Mouse (Mus musculus): ENCODE results near the gene Rreb1. TPM values are rescaled to one million over a fixed set of nuclear protein-coding genes. Genes with fewer than 3 reads are reported as not detected.
A peak's percentile ranks its signal among the peaks of the same experiment; 100 is the strongest.

Gene Rreb1
- polyA plus RNA-seq, 1 experiment from 2014 or later, result 14.3 TPM

GRCm38 (mm10) chr13:37878918-37879331 lies 100.7 kb downstream of the Rreb1 start:
- Histone ChIP-seq H3K4me1 (peaks cover 81% of the 10 kb centered on the region), H3K36me3 (no peaks in the 10 kb centered on the region), H3K9me3 (no peaks in the 10 kb centered on the region), H3K27ac (peak overlapping the region; percentile 82), H3K4me3 (peak overlapping the region; percentile 16; the same call in 1 of the 2 replicates), H3K27me3 (ENCODE audit: insufficient read depth, poor library complexity, severe bottlenecking) (no peaks in the 10 kb centered on the region)
- 12% methylated on average over 2 of the region's 2 CpGs for WGBS
- DNase-seq (ENCODE audit: low spot score), result peak; percentile 92

- no peaks in the 10 kb centered on the region for H3K9me3 ChIP-seq
- peak overlapping the region; percentile 80 for H3K27ac ChIP-seq
Observed at GRCm38 (mm10) chr13:37879556-37879955, 101.4 kb downstream of the Rreb1 start.

GRCm38 (mm10) chr13:37880035-37880434 lies 101.8 kb downstream of the Rreb1 start:
- H3K4me3 ChIP-seq, result no peak overlapping the region
- no peaks in the 10 kb centered on the region for H3K27me3 ChIP-seq (ENCODE audit: insufficient read depth, poor library complexity, severe bottlenecking)
- H3K27ac ChIP-seq, result peak overlapping the region; percentile 80
- H3K36me3 ChIP-seq, result no peaks in the 10 kb centered on the region
- H3K4me1 ChIP-seq, result peaks cover 84% of the 10 kb centered on the region
- WGBS, result 49% methylated on average over 1 of the region's 1 CpGs
- no peaks in the 10 kb centered on the region for H3K9me3 ChIP-seq
- no peak for DNase-seq (ENCODE audit: low spot score)

More at GRCm38 (mm10) chr13:37879556-37879955, 101.4 kb downstream of the Rreb1 start:
- WGBS, result 44% methylated on average over 5 of the region's 5 CpGs
- Histone ChIP-seq H3K27me3 (ENCODE audit: insufficient read depth, poor library complexity, severe bottlenecking) (no peaks in the 10 kb centered on the region), H3K4me3 (peak overlapping the region; percentile 16; the same call in 1 of the 2 replicates), H3K36me3 (no peaks in the 10 kb centered on the region), H3K4me1 (peaks cover 87% of the 10 kb centered on the region)
- no peak for DNase-seq (ENCODE audit: low spot score)

- DNase-seq (ENCODE audit: low spot score), result no peak
- Histone ChIP-seq H3K27me3 (ENCODE audit: insufficient read depth, poor library complexity, severe bottlenecking) (no peaks in the 10 kb centered on the region), H3K36me3 (no peaks in the 10 kb centered on the region), H3K27ac (peak overlapping the region; percentile 80), H3K4me3 (no peak overlapping the region), H3K4me1 (peaks cover 87% of the 10 kb centered on the region), H3K9me3 (no peaks in the 10 kb centered on the region)
- WGBS, result 35% methylated on average over 9 of the region's 9 CpGs
Observed at GRCm38 (mm10) chr13:37880581-37881130, 102.5 kb downstream of the Rreb1 start.

- no peaks in the 10 kb centered on the region for H3K9me3 ChIP-seq
- peak overlapping the region; percentile 72; the same call in 1 of the 2 replicates for H3K27ac ChIP-seq
- H3K36me3 ChIP-seq, result no peaks in the 10 kb centered on the region
- H3K4me3 ChIP-seq, result no peak overlapping the region
- H3K4me1 ChIP-seq, result peaks cover 81% of the 10 kb centered on the region
- no peaks in the 10 kb centered on the region for H3K27me3 ChIP-seq (ENCODE audit: insufficient read depth, poor library complexity, severe bottlenecking)
- no peak for DNase-seq (ENCODE audit: low spot score)
- 81% methylated on average over 8 of the region's 8 CpGs for WGBS
Observed at GRCm38 (mm10) chr13:37882521-37882920, 104.3 kb downstream of the Rreb1 start.

- WGBS, result 82% methylated on average over 5 of the region's 5 CpGs
- DNase-seq (ENCODE audit: low spot score), result no peak
Observed at GRCm38 (mm10) chr13:37883008-37883407, 104.8 kb downstream of the Rreb1 start.

GRCm38 (mm10) chr13:37885392-37885791 lies 107.2 kb downstream of the Rreb1 start:
- Histone ChIP-seq H3K27ac (peak overlapping the region; percentile 38), H3K9me3 (no peaks in the 10 kb centered on the region), H3K27me3 (ENCODE audit: insufficient read depth, poor library complexity, severe bottlenecking) (no peaks in the 10 kb centered on the region), H3K4me1 (peaks cover 65% of the 10 kb centered on the region), H3K4me3 (no peak overlapping the region), H3K36me3 (peaks cover 18% of the 10 kb centered on the region)
- WGBS, result 81% methylated on average over 2 of the region's 2 CpGs
- no peak for DNase-seq (ENCODE audit: low spot score)

More at GRCm38 (mm10) chr13:37883008-37883407, 104.8 kb downstream of the Rreb1 start:
- Histone ChIP-seq H3K27me3 (ENCODE audit: insufficient read depth, poor library complexity, severe bottlenecking) (no peaks in the 10 kb centered on the region), H3K36me3 (no peaks in the 10 kb centered on the region), H3K9me3 (no peaks in the 10 kb centered on the region), H3K4me1 (peaks cover 81% of the 10 kb centered on the region), H3K4me3 (no peak overlapping the region), H3K27ac (peak overlapping the region; percentile 72)

- Histone ChIP-seq H3K4me1 (peaks cover 58% of the 10 kb centered on the region), H3K27ac (0 out of 2 replicates have a peak overlapping the region, but pooled peaks have one; percentile 38), H3K9me3 (no peaks in the 10 kb centered on the region), H3K36me3 (peaks cover 24% of the 10 kb centered on the region), H3K27me3 (ENCODE audit: insufficient read depth, poor library complexity, severe bottlenecking) (no peaks in the 10 kb centered on the region), H3K4me3 (no peak overlapping the region)
- WGBS, result 42% methylated on average over 6 of the region's 6 CpGs
- DNase-seq (ENCODE audit: low spot score), result no peak
Observed at GRCm38 (mm10) chr13:37886024-37886423, 107.8 kb downstream of the Rreb1 start.

- DNase-seq (ENCODE audit: low spot score), result no peak
- Histone ChIP-seq H3K9me3 (no peaks in the 10 kb centered on the region), H3K36me3 (peaks cover 60% of the 10 kb centered on the region), H3K27me3 (ENCODE audit: insufficient read depth, poor library complexity, severe bottlenecking) (no peaks in the 10 kb centered on the region), H3K27ac (peak overlapping the region; percentile 72; the same call in 1 of the 2 replicates), H3K4me3 (no peak overlapping the region), H3K4me1 (peaks cover 17% of the 10 kb centered on the region)
- 64% methylated on average over 8 of the region's 8 CpGs for WGBS
Observed at GRCm38 (mm10) chr13:37894756-37895155, 116.6 kb downstream of the Rreb1 start.

GRCm38 (mm10) chr13:37895564-37896254 lies 117.5 kb downstream of the Rreb1 start:
- H3K9me3 ChIP-seq, result no peaks in the 10 kb centered on the region
- peaks cover 64% of the 10 kb centered on the region for H3K36me3 ChIP-seq
- peak overlapping the region; percentile 72; the same call in 1 of the 2 replicates for H3K27ac ChIP-seq
- DNase-seq (ENCODE audit: low spot score), result no peak
- H3K4me3 ChIP-seq, result no peak overlapping the region
- WGBS, result 41% methylated on average over 6 of the region's 6 CpGs
- H3K27me3 ChIP-seq (ENCODE audit: insufficient read depth, poor library complexity, severe bottlenecking), result no peaks in the 10 kb centered on the region
- peaks cover 17% of the 10 kb centered on the region for H3K4me1 ChIP-seq

- WGBS, result 83% methylated on average over 1 of the region's 1 CpGs
- no peaks in the 10 kb centered on the region for H3K9me3 ChIP-seq
- H3K36me3 ChIP-seq, result peaks cover 66% of the 10 kb centered on the region
- no peak overlapping the region for H3K27ac ChIP-seq
- DNase-seq (ENCODE audit: low spot score), result no peak
- no peak overlapping the region for H3K4me3 ChIP-seq
- H3K4me1 ChIP-seq, result peaks cover 17% of the 10 kb centered on the region
- H3K27me3 ChIP-seq (ENCODE audit: insufficient read depth, poor library complexity, severe bottlenecking), result no peaks in the 10 kb centered on the region
Observed at GRCm38 (mm10) chr13:37896423-37896822, 118.2 kb downstream of the Rreb1 start.

GRCm38 (mm10) chr13:37898772-37899171 lies 120.6 kb downstream of the Rreb1 start:
- Histone ChIP-seq H3K9me3 (no peaks in the 10 kb centered on the region), H3K4me1 (peaks cover 17% of the 10 kb centered on the region), H3K4me3 (no peak overlapping the region), H3K27me3 (ENCODE audit: insufficient read depth, poor library complexity, severe bottlenecking) (no peaks in the 10 kb centered on the region), H3K36me3 (peaks cover 61% of the 10 kb centered on the region), H3K27ac (no peak overlapping the region)
- 80% methylated on average over 5 of the region's 5 CpGs for WGBS
- no peak for DNase-seq (ENCODE audit: low spot score)

- Histone ChIP-seq H3K9me3 (no peaks in the 10 kb centered on the region), H3K4me1 (no peaks in the 10 kb centered on the region), H3K27me3 (ENCODE audit: insufficient read depth, poor library complexity, severe bottlenecking) (no peaks in the 10 kb centered on the region), H3K27ac (no peak overlapping the region), H3K4me3 (no peak overlapping the region), H3K36me3 (peaks cover 63% of the 10 kb centered on the region)
- no peak for DNase-seq (ENCODE audit: low spot score)
- WGBS, result 91% methylated on average over 3 of the region's 3 CpGs
Observed at GRCm38 (mm10) chr13:37903036-37903435, 124.8 kb downstream of the Rreb1 start.
